Mouse (Mus musculus) forebrain, embryonic 16.5 days (tissue): ENCODE measurements around the gene Dusp1. TPM values are rescaled to one million over a fixed set of nuclear protein-coding genes. Genes with fewer than 3 reads are reported as not detected.

Experiments
- ATAC-seq: fragments of 200-750 bp; cut with Nextera tagmentation; 2 replicates; pipeline ENCODE4 v1.8.0; 2017; ENCODE audit warnings: mild to moderate bottlenecking, moderate library complexity
- H3K27ac ChIP-seq: fragments of 300-500 bp; sonication (generic); 2 replicates; pipeline ENCODE4 v1.5.1; 2014; ENCODE audit warnings: low read length, control low read depth
- H3K27me3 ChIP-seq: fragments of 300-500 bp; sonication (generic); replicated peaks from 2 replicates; pipeline ENCODE4 v1.6.1; 2014; ENCODE audit warnings: low read length; ENCODE audit not compliant: control insufficient read depth, insufficient read depth
- H3K36me3 ChIP-seq: fragments of 300-500 bp; sonication (generic); 2 replicates; pipeline ENCODE4 v1.6.1; 2014; ENCODE audit not compliant: control insufficient read depth, insufficient read depth
- H3K4me1 ChIP-seq: fragments of 300-500 bp; sonication (generic); replicated peaks from 2 replicates; pipeline ENCODE4 v1.6.1; 2014; ENCODE audit warnings: low read length; ENCODE audit not compliant: control insufficient read depth, insufficient read depth
- H3K4me2 ChIP-seq: fragments of 300-500 bp; sonication (generic); 2 replicates; pipeline ENCODE4 v1.6.1; 2014; ENCODE audit warnings: mild to moderate bottlenecking, low read length, control low read depth
- H3K4me3 ChIP-seq: fragments of 300-500 bp; sonication (generic); replicated peaks from 2 replicates; pipeline ENCODE4 v1.5.1; 2014; ENCODE audit warnings: mild to moderate bottlenecking, low read length, control low read depth
- H3K9ac ChIP-seq: fragments of 300-500 bp; sonication (generic); replicated peaks from 2 replicates; pipeline ENCODE4 v1.6.1; 2014; ENCODE audit warnings: low read depth, low read length, control low read depth
- H3K9me3 ChIP-seq: fragments of 300-500 bp; sonication (generic); 2 replicates; pipeline ENCODE4 v1.6.1; 2016; ENCODE audit warnings: low read length; ENCODE audit not compliant: control insufficient read depth
- WGBS: fragments of 180-500 bp; shearing (Covaris S2); extraction: QIAGEN DNeasy Blood & Tissue Kit; methylation state at CpG from one replicate; pipeline ENCODE4 v1.1.7; 2014; 5-methylcytosine and 5-hydroxymethylcytosine counted together
- polyA plus RNA-seq: library from polyadenylated mRNA; unstranded; fragments of >200 nt; fragmentation: Nextera tagmentation; extraction: Ambion mirVana; gene quantifications from 2 replicates; pipeline ENCODE4 v1.2.1, GENCODE M21; 2015

Dusp1 gene
- polyA plus RNA-seq, 1 experiment from 2014 or later, result 44.1 TPM

DNA sequence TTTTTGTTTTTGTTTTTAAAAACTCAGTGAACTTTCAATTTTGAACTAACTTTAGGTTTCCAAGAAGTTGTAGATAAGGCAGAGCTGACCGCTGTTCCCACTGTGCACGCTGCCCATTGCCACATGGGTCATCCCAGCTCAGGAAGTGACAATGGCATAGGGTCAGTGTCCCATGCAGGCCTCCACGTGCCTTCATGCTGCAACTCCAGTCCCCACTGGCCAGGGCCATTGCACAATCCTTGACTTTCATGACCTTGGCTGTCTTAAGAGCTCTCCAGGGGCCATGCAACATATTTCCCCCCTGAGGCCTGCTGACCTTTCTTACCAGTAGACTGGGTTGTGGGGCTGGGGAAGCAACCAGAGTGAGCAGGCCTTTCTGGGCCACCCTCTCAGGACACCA lies 9.4 kb upstream of the Dusp1 start:
- H3K36me3 ChIP-seq, result peaks cover 19% of the 10 kb centered on the region
- no peak overlapping the region for H3K4me2 ChIP-seq
- 95% methylated on average over 3 of the region's 3 CpGs for WGBS
- H3K27me3 ChIP-seq, result no peaks in the 10 kb centered on the region
- H3K4me1 ChIP-seq, result peaks cover 10% of the 10 kb centered on the region
- no peaks in the 10 kb centered on the region; the same call in 1 of the 2 replicates for H3K9me3 ChIP-seq
- H3K9ac ChIP-seq, result no peak overlapping the region
- H3K27ac ChIP-seq, result no peak overlapping the region
- H3K4me3 ChIP-seq, result no peak overlapping the region
- no peak for ATAC-seq

GRCm38 (mm10) chr17:26570651-26571118 lies 8.8 kb upstream of the Dusp1 start:
- no peaks in the 10 kb centered on the region; the same call in 1 of the 2 replicates for H3K9me3 ChIP-seq
- peaks cover 7% of the 10 kb centered on the region for H3K4me1 ChIP-seq
- H3K9ac ChIP-seq, result no peak overlapping the region
- H3K36me3 ChIP-seq, result peaks cover 21% of the 10 kb centered on the region
- no peak overlapping the region for H3K27ac ChIP-seq
- no peak overlapping the region for H3K4me3 ChIP-seq
- no peaks in the 10 kb centered on the region for H3K27me3 ChIP-seq
- 88% methylated on average over 11 of the region's 11 CpGs for WGBS
- H3K4me2 ChIP-seq, result no peak overlapping the region
- ATAC-seq, result no peak

DNA sequence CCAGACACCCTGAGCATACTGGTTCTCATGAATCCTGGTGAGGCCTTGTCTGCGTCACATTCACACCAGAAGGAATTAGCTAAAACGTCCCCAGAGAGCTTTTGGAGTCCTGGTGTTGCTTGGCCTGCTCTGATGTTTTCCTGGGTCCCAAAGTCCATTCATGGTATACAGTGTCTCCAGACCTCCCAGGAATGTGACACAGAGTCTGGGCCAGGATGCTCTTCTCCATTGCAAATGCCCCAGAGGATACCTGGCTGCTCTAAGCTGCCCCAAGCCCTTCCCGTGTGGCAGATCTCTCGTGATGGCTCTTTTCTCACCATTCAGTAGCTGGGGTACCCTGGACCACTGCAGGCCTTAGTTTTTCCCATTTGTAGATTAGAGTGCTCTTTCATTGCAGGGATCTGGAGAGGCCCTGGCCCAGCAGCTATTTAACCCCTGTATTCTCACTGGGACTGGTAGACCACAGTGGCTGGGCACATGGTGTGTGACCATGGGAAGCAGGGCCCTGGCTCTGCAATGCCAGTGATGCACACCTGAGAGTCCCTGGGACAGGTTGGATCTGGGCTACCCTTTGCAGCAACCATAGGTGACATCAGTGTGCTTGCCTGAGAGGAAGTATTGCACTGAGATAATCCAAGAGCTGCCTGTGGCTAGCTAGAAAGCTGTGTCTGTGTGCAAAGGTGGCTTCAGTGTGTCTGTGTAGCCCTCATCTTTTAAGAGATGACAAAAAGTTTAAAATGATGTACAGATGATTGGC lies 7.8 kb upstream of the Dusp1 start:
- Histone ChIP-seq H3K4me2 (no peak overlapping the region), H3K36me3 (peaks cover 24% of the 10 kb centered on the region), H3K4me3 (no peak overlapping the region), H3K9ac (no peak overlapping the region), H3K9me3 (no peaks in the 10 kb centered on the region; the same call in 1 of the 2 replicates), H3K27ac (no peak overlapping the region), H3K4me1 (no peaks in the 10 kb centered on the region; the same call in 1 of the 2 replicates), H3K27me3 (no peaks in the 10 kb centered on the region)
- WGBS, result 92% methylated on average over 4 of the region's 4 CpGs
- no peak for ATAC-seq

DNA sequence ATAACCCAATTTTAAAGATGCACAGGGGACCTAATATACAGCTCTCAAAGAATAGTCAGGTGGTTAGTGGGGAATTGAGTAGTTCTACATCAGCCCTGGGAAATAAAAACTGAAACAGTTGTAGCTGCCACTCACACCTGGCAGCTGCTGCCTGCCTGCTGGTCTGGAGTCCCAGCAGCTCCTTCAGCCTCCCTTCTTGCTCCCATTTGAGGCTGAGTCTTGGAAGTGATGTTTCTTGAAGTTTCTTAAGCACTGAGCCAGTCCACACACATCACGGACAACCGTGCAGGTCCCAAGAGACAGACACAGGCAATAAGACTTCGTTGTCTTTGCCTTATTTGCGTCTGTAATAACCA lies 5.9 kb upstream of the Dusp1 start:
- Histone ChIP-seq H3K9me3 (no peaks in the 10 kb centered on the region; the same call in 1 of the 2 replicates), H3K36me3 (peaks cover 29% of the 10 kb centered on the region), H3K4me3 (no peak overlapping the region), H3K9ac (no peak overlapping the region), H3K4me2 (no peak overlapping the region), H3K27me3 (no peaks in the 10 kb centered on the region), H3K4me1 (peaks cover 7% of the 10 kb centered on the region), H3K27ac (no peak overlapping the region)
- no peak for ATAC-seq
- 97% methylated on average over 4 of the region's 4 CpGs for WGBS

- Histone ChIP-seq H3K9ac (no peak overlapping the region), H3K27me3 (no peaks in the 10 kb centered on the region), H3K4me2 (no peak overlapping the region), H3K4me1 (peaks cover 12% of the 10 kb centered on the region), H3K9me3 (no peaks in the 10 kb centered on the region; the same call in 1 of the 2 replicates), H3K36me3 (peaks cover 29% of the 10 kb centered on the region), H3K4me3 (no peak overlapping the region), H3K27ac (no peak overlapping the region)
- no peak for ATAC-seq
- 89% methylated on average over 8 of the region's 8 CpGs for WGBS
Measured at GRCm38 (mm10) chr17:26567142-26567817, 5.4 kb upstream of the Dusp1 start.

DNA sequence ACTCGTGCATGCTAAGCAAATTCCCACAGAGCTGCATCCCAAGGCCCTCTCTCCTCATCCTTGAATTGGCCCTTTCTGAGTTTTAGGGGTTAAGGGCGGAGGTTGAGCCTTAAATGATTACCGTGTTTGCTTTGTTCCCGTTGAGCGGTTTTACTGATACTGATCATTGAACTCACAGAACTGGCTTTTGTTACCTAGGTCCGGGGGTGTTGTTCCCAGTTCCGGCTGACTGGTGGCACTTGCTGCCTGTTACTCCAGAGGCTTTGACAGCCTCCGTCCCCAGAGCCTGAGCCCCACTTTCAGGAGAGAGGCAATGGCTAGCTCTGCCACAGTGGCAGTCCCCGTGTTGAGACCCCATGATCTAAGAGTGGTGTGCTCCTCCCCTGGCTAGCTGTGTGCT lies 2.5 kb upstream of the Dusp1 start:
- H3K36me3 ChIP-seq, result peaks cover 24% of the 10 kb centered on the region
- 78% methylated on average over 9 of the region's 9 CpGs for WGBS

DNA sequence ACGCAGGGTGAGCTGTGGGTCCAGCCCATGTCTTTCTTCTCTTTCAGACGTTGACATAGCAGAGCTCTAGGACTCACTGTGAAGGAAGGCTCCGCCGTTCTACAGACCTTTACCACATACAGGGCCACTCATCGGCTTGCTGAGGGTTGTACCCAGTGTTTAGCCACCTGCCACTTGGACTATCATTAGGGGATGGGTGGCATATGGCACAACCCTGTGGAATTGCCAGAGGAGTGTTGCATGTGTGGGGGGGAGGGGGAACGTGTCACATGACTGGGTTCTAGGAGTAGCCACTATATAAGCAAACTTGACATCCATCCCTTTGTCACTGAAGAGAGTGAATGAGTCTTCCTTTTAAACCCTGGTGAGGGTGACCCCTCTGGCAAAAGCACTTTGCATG lies 1.5 kb upstream of the Dusp1 start:
- Histone ChIP-seq H3K36me3 (peaks cover 21% of the 10 kb centered on the region), H3K9ac (no peak overlapping the region), H3K27ac (no peak overlapping the region), H3K27me3 (no peaks in the 10 kb centered on the region), H3K4me2 (no peak overlapping the region), H3K4me3 (no peak overlapping the region), H3K9me3 (no peaks in the 10 kb centered on the region; the same call in 1 of the 2 replicates), H3K4me1 (peaks cover 22% of the 10 kb centered on the region)
- ATAC-seq, result no peak
- 88% methylated on average over 6 of the region's 6 CpGs for WGBS

More for the DNA sequence above, 2.5 kb upstream of the Dusp1 start:
- no peak overlapping the region for H3K9ac ChIP-seq
- H3K27ac ChIP-seq, result no peak overlapping the region
- H3K4me1 ChIP-seq, result peaks cover 22% of the 10 kb centered on the region
- no peak overlapping the region for H3K4me3 ChIP-seq
- no peak for ATAC-seq
- no peaks in the 10 kb centered on the region; the same call in 1 of the 2 replicates for H3K9me3 ChIP-seq
- H3K27me3 ChIP-seq, result no peaks in the 10 kb centered on the region
- no peak overlapping the region for H3K4me2 ChIP-seq

- Histone ChIP-seq H3K4me2 (peak overlapping the region; percentile 87), H3K9ac (peak overlapping the region; percentile 78), H3K36me3 (peaks cover 13% of the 10 kb centered on the region), H3K27ac (no peak overlapping the region), H3K27me3 (no peaks in the 10 kb centered on the region), H3K4me3 (peak overlapping the region; percentile 51), H3K9me3 (no peaks in the 10 kb centered on the region; the same call in 1 of the 2 replicates), H3K4me1 (peaks cover 22% of the 10 kb centered on the region)
- 69% methylated on average over 4 of the region's 4 CpGs for WGBS
- no peak for ATAC-seq
Measured at GRCm38 (mm10) chr17:26562292-26562691, 364 bp upstream of the Dusp1 start.

DNA sequence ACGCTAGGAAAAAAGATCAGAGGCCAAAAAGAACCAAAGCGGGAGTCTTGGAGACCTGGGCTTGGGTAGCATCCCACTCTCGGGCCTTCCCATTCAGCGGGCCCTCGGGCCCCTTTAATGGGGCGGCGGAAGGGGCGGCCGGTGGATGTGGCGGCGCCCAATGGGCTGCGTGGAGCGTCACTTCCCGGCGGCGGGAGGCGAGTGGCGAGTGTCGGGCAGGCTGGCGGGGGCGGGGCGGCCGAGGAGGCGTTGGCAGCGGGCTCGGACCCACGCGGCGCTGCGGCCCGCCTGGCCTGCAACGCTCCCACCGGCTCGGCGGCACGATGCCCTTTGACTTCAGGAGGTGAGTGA lies 663 bp downstream of the Dusp1 start, which contains the start of gene Ergic1:
Ergic1 (plus strand) TSS at position 200 of the 351 bp plus-strand sequence.
- H3K36me3 ChIP-seq, result peaks cover 9% of the 10 kb centered on the region
- peak; percentile 99 for ATAC-seq
- H3K9me3 ChIP-seq, result no peaks in the 10 kb centered on the region; the same call in 1 of the 2 replicates
- H3K4me1 ChIP-seq, result peaks cover 22% of the 10 kb centered on the region
- H3K27ac ChIP-seq, result peak within 1 kb of the TSS; percentile 43
- under 1% methylated on average over 21 of the region's 36 CpGs for WGBS
- H3K27me3 ChIP-seq, result no peaks in the 10 kb centered on the region
- peak within 1 kb of the TSS; percentile 51 for H3K4me3 ChIP-seq
- peak within 1 kb of the TSS; percentile 78 for H3K9ac ChIP-seq
- peak within 1 kb of the TSS; percentile 87 for H3K4me2 ChIP-seq
